Mouse (Mus musculus) C2C12 (cell line): ENCODE results near the gene Psrc1. TPM values are rescaled to one million over a fixed set of nuclear protein-coding genes. Genes with fewer than 3 reads are reported as not detected.

ENCODE experiments used
- H3K27me3 ChIP-seq: one replicate; pipeline ENCODE4 v1.6.1; 2011; ENCODE audit not compliant: control insufficient read depth, insufficient read depth, insufficient read length
- H3K36me3 ChIP-seq: one replicate; pipeline ENCODE4 v1.6.1; 2011; ENCODE audit not compliant: control insufficient read depth, insufficient read depth
- H3K4me3 ChIP-seq: one replicate; pipeline ENCODE4 v1.5.1; 2011; ENCODE audit warnings: mild to moderate bottlenecking, control low read depth; ENCODE audit not compliant: poor library complexity, insufficient read depth, severe bottlenecking
- H3K79me2 ChIP-seq: one replicate; pipeline ENCODE4 v1.6.1; 2011; ENCODE audit not compliant: control insufficient read depth, insufficient read depth
- H3K79me3 ChIP-seq: one replicate; pipeline ENCODE4 v1.6.1; 2011; ENCODE audit warnings: low read depth, control low read depth
- H3ac ChIP-seq: one replicate; pipeline ENCODE3; 2011; ENCODE audit warnings: low read depth; ENCODE audit not compliant: control insufficient read depth, insufficient read length
- CEBPB ChIP-seq: IDR thresholded peaks from one replicate; pipeline ENCODE4 v1.6.1; 2011; ENCODE audit warnings: low read depth, mild to moderate bottlenecking, control low read depth, moderate library complexity
- CTCF ChIP-seq: IDR thresholded peaks from one replicate; pipeline ENCODE4 v1.5.1; 2011; ENCODE audit not compliant: control insufficient read depth, insufficient read depth, insufficient read length
- FOSL1 ChIP-seq: IDR thresholded peaks from one replicate; pipeline ENCODE4 v1.8.0; 2011; ENCODE audit warnings: mild to moderate bottlenecking, low read length; ENCODE audit not compliant: poor library complexity, insufficient read depth, severe bottlenecking
- MAX ChIP-seq: IDR thresholded peaks from one replicate; pipeline ENCODE4 v1.6.1; 2011; ENCODE audit warnings: mild to moderate bottlenecking, control low read depth
- MYOD1 ChIP-seq: IDR thresholded peaks from one replicate; pipeline ENCODE4 v1.6.1; 2011; ENCODE audit warnings: low read depth; ENCODE audit not compliant: control insufficient read depth, insufficient read length
- MYOG ChIP-seq: IDR thresholded peaks from one replicate; pipeline ENCODE4 v1.6.1; 2011; ENCODE audit not compliant: control insufficient read depth, insufficient read length; ENCODE audit errors: extremely low read depth
- USF1 ChIP-seq: IDR thresholded peaks from one replicate; pipeline ENCODE4 v1.6.1; 2011; ENCODE audit warnings: low read depth, mild to moderate bottlenecking, control low read depth, moderate library complexity
- long read RNA-seq, 2 experiments: library from polyadenylated mRNA; unstranded; transcript quantifications; one replicate each; pipeline ENCODE4 v2.0.0; 2019 to 2020
- polyA plus RNA-seq: library from polyadenylated mRNA; unstranded; fragments of >200 nt; fragmentation: generic; extraction: Trizol; gene quantifications from one replicate; pipeline ENCODE4 v1.2.1, GENCODE M21; 2012; ENCODE audit warnings: missing spikeins

Gene Psrc1
- polyA plus RNA-seq, result 27.9 TPM
- long read RNA-seq, experiment 1, transcript Psrc1-201 (8 exons, 1,686 nt), result minor isoform, 6 of 22 reads
- long read RNA-seq, experiment 1, transcript Psrc1-202 (8 exons, 1,687 nt), result major isoform, 9 of 22 reads
- long read RNA-seq, experiment 1, partial matches to known transcripts, result 6 of 22 reads
- long read RNA-seq, experiment 1, other reads (novel, unspliced or antisense), result 1 of 22 reads
- long read RNA-seq, experiment 2, transcript Psrc1-202 (8 exons, 1,687 nt), result minor isoform, 17 of 60 reads
- long read RNA-seq, experiment 2, transcript Psrc1-201 (8 exons, 1,686 nt), result major isoform, 29 of 60 reads
- long read RNA-seq, experiment 2, partial matches to known transcripts, result 2 of 60 reads
- long read RNA-seq, experiment 2, other reads (novel, unspliced or antisense), result 12 of 60 reads

GRCm38 (mm10) chr3:108383485-108384354 lies at the start of gene Psrc1:
TSS of gene Psrc1 (plus strand) at chr3:108383839.
- Histone ChIP-seq H3ac (peak within 1 kb of the TSS; percentile 56), H3K36me3 (peaks cover 17% of the 10 kb centered on the region), H3K27me3 (no peaks in the 10 kb centered on the region), H3K79me3 (peaks cover 2% of the 10 kb centered on the region), H3K4me3 (peak within 1 kb of the TSS; percentile 43), H3K79me2 (peaks cover 14% of the 10 kb centered on the region)
- no peak for TF ChIP-seq MAX
- TF ChIP-seq MYOD1, result no peak
- no peak for TF ChIP-seq CTCF
- TF ChIP-seq CEBPB, result no peak
- TF ChIP-seq USF1, result no peak
- TF ChIP-seq FOSL1, result no peak
- TF ChIP-seq MYOG, result no peak

- no peak overlapping the region for H3ac ChIP-seq
- TF ChIP-seq MAX (no peak), CTCF (no peak), CEBPB (no peak), MYOD1 (no peak), MYOG (no peak), FOSL1 (no peak), USF1 (no peak)
- peaks cover 45% of the 10 kb centered on the region for H3K27me3 ChIP-seq
- H3K79me3 ChIP-seq, result no peaks in the 10 kb centered on the region
- no peaks in the 10 kb centered on the region for H3K36me3 ChIP-seq
- H3K4me3 ChIP-seq, result no peak overlapping the region
- H3K79me2 ChIP-seq, result no peaks in the 10 kb centered on the region
These were observed 46.8 kb upstream of the Psrc1 start for GRCm38 (mm10) chr3:108336878-108337277.

- no peaks in the 10 kb centered on the region for H3K79me2 ChIP-seq
- peaks cover 46% of the 10 kb centered on the region for H3K27me3 ChIP-seq
- TF ChIP-seq MYOG, result no peak
- no peak for TF ChIP-seq MYOD1
- TF ChIP-seq CEBPB, result no peak
- TF ChIP-seq USF1, result no peak
- no peak for TF ChIP-seq MAX
- no peak for TF ChIP-seq CTCF
- no peak for TF ChIP-seq FOSL1
- no peak overlapping the region for H3ac ChIP-seq
- H3K36me3 ChIP-seq, result no peaks in the 10 kb centered on the region
- no peak overlapping the region for H3K4me3 ChIP-seq
- no peaks in the 10 kb centered on the region for H3K79me3 ChIP-seq
These were observed 42.6 kb upstream of the Psrc1 start for GRCm38 (mm10) chr3:108341040-108341439.

- H3K36me3 ChIP-seq, result no peaks in the 10 kb centered on the region
- no peak overlapping the region for H3ac ChIP-seq
- no peaks in the 10 kb centered on the region for H3K79me3 ChIP-seq
- H3K79me2 ChIP-seq, result no peaks in the 10 kb centered on the region
- TF ChIP-seq MAX (no peak), FOSL1 (no peak), MYOG (no peak), CTCF (no peak), CEBPB (no peak), USF1 (no peak), MYOD1 (no peak)
- H3K27me3 ChIP-seq, result peaks cover 45% of the 10 kb centered on the region
- no peak overlapping the region for H3K4me3 ChIP-seq
These were observed 41.5 kb upstream of the Psrc1 start for GRCm38 (mm10) chr3:108342185-108342584.

- no peak overlapping the region for H3ac ChIP-seq
- TF ChIP-seq CEBPB, result no peak
- no peak for TF ChIP-seq CTCF
- no peak for TF ChIP-seq MYOD1
- TF ChIP-seq USF1, result no peak
- no peak for TF ChIP-seq FOSL1
- no peak for TF ChIP-seq MAX
- no peak for TF ChIP-seq MYOG
- no peaks in the 10 kb centered on the region for H3K36me3 ChIP-seq
- no peak overlapping the region for H3K4me3 ChIP-seq
- no peaks in the 10 kb centered on the region for H3K79me2 ChIP-seq
- H3K27me3 ChIP-seq, result peaks cover 53% of the 10 kb centered on the region
- H3K79me3 ChIP-seq, result no peaks in the 10 kb centered on the region
These were observed 37.8 kb upstream of the Psrc1 start for GRCm38 (mm10) chr3:108345855-108346254.
